Mouse (Mus musculus) granulocyte monocyte progenitor cell, adult 5-6 weeks (primary cell): Measurements from ENCODE around the gene Mst1. TPM values are rescaled to one million over a fixed set of nuclear protein-coding genes. Genes with fewer than 3 reads are reported as not detected.

ENCODE experiments used
- ATAC-seq: replicated peaks from 2 replicates; pipeline ENCODE4 v1.8.0; 2016; ENCODE audit warnings: mild to moderate bottlenecking, moderate TSS enrichment, inconsistent platforms; ENCODE audit not compliant: poor library complexity, severe bottlenecking
- total RNA-seq, 2 experiments: library from RNA; stranded (forward) in 1 of 2; stranded (reverse) in 1 of 2; fragments of 200-712, 200-1000 nt in 1 of 2; fragments of >200 nt in 1 of 2; fragmentation: Nextera tagmentation in 1 of 2; gene quantifications; 2 replicates each; pipeline ENCODE4 v1.2.3; 2014 to 2017

Mst1 gene
- total RNA-seq, 2 experiments from 2014 or later: 0.67 to 1.6 TPM

- no peak for ATAC-seq
Observed at GRCm38 (mm10) chr9:108056361-108057261, 23.6 kb upstream of the Mst1 start.

GRCm38 (mm10) chr9:108057262-108057562 is 23.0 kb upstream of the Mst1 start:
- no peak for ATAC-seq

- ATAC-seq: no peak
Observed at GRCm38 (mm10) chr9:108058291-108058690, 21.9 kb upstream of the Mst1 start.

GRCm38 (mm10) chr9:108062142-108062541 is 18.1 kb upstream of the Mst1 start:
- ATAC-seq: no peak

GRCm38 (mm10) chr9:108063361-108063760 is 16.9 kb upstream of the Mst1 start:
- ATAC-seq: no peak

- ATAC-seq: peak; percentile 70
Observed at GRCm38 (mm10) chr9:108065491-108066011, 14.7 kb upstream of the Mst1 start.

- no peak for ATAC-seq
Observed at GRCm38 (mm10) chr9:108067199-108067598, 13.0 kb upstream of the Mst1 start.

GRCm38 (mm10) chr9:108067900-108068299 is 12.3 kb upstream of the Mst1 start:
- peak; percentile 76 for ATAC-seq

GRCm38 (mm10) chr9:108069007-108069406 is 11.2 kb upstream of the Mst1 start:
- ATAC-seq: no peak

GRCm38 (mm10) chr9:108069529-108069928 is 10.7 kb upstream of the Mst1 start:
- ATAC-seq: no peak

GRCm38 (mm10) chr9:108071801-108072200 is 8.4 kb upstream of the Mst1 start:
- ATAC-seq: no peak

GRCm38 (mm10) chr9:108072481-108072924 is 7.7 kb upstream of the Mst1 start:
- no peak for ATAC-seq

- no peak for ATAC-seq
Observed at GRCm38 (mm10) chr9:108073141-108073930, 6.9 kb upstream of the Mst1 start.

GRCm38 (mm10) chr9:108082549-108082948 is 2.3 kb downstream of the Mst1 start:
- 0 out of 2 replicates have a peak, but pooled peaks have one; percentile 4 for ATAC-seq

- peak; percentile 35 for ATAC-seq
Observed at GRCm38 (mm10) chr9:108082988-108083431, 2.8 kb downstream of the Mst1 start, which contains the start of gene Rnf123. Gene Rnf123 (minus strand): TSS chr9:108083346.

GRCm38 (mm10) chr9:108083561-108083960 is 3.3 kb downstream of the Mst1 start:
- ATAC-seq: no peak

GRCm38 (mm10) chr9:108085261-108085660 is 5.0 kb downstream of the Mst1 start:
- ATAC-seq: no peak

- ATAC-seq: no peak
Observed at GRCm38 (mm10) chr9:108090611-108091120, 10.4 kb downstream of the Mst1 start.

GRCm38 (mm10) chr9:108093586-108093985 is 13.3 kb downstream of the Mst1 start:
- no peak for ATAC-seq

- peak; percentile 88 for ATAC-seq
Observed at GRCm38 (mm10) chr9:108094184-108094941, 14.1 kb downstream of the Mst1 start, which contains the start of gene Apeh. Gene Apeh (minus strand): TSS chr9:108094606.
